Mouse (Mus musculus) hematopoietic stem cell, adult 5-6 weeks (primary cell): ENCODE results near the gene Lamc2. TPM values are rescaled to one million over a fixed set of nuclear protein-coding genes. Genes with fewer than 3 reads are reported as not detected.

Source experiments
- ATAC-seq, 2 experiments: fragments of 125-278 bp in 1 of 2; replicated peaks in 1 of 2; 2 replicates each; pipeline ENCODE4 v1.8.0; 2016 to 2017; ENCODE audit warnings: inconsistent platforms in 2 of 2, mild to moderate bottlenecking in 2 of 2, moderate number of reproducible peaks in 2 of 2, low read depth in 1 of 2, moderate TSS enrichment in 1 of 2; ENCODE audit not compliant: low FRiP score in 2 of 2, poor library complexity in 2 of 2, severe bottlenecking in 2 of 2, insufficient read depth in 1 of 2, low TSS enrichment in 1 of 2
- total RNA-seq: library from RNA; stranded (forward); fragments of 172-1452, 232-1000 nt; gene quantifications from 2 replicates; pipeline ENCODE4 v1.2.3, GENCODE M21; 2017

Gene Lamc2
- total RNA-seq, 1 experiment from 2014 or later: not detected

GRCm38 (mm10) chr1:153109346-153109745 is 76.9 kb downstream of the Lamc2 start:
- ATAC-seq: no peak

GRCm38 (mm10) chr1:153107866-153108265 is 78.4 kb downstream of the Lamc2 start:
- no peak for ATAC-seq

GRCm38 (mm10) chr1:153104804-153105203 is 81.4 kb downstream of the Lamc2 start:
- ATAC-seq: no peak

- no peak for ATAC-seq
These were observed 83.1 kb downstream of the Lamc2 start for GRCm38 (mm10) chr1:153103186-153103554.

- ATAC-seq: no peak
These were observed 83.7 kb downstream of the Lamc2 start for GRCm38 (mm10) chr1:153102296-153103185.

GRCm38 (mm10) chr1:153101327-153101880 is 84.8 kb downstream of the Lamc2 start:
- peak; percentile 56 to 81; a peak in 3 of 4 replicates for ATAC-seq

- no peak for ATAC-seq
These were observed 85.3 kb downstream of the Lamc2 start for GRCm38 (mm10) chr1:153100912-153101311.

- no peak for ATAC-seq
These were observed 87.7 kb downstream of the Lamc2 start for GRCm38 (mm10) chr1:153098586-153098985.

GRCm38 (mm10) chr1:153097017-153097675 is 89.1 kb downstream of the Lamc2 start:
- ATAC-seq: no peak

- ATAC-seq: no peak
These were observed 90.2 kb downstream of the Lamc2 start for GRCm38 (mm10) chr1:153095826-153096727.

GRCm38 (mm10) chr1:153095328-153095727 is 90.9 kb downstream of the Lamc2 start:
- no peak for ATAC-seq

- no peak for ATAC-seq
These were observed 91.8 kb downstream of the Lamc2 start for GRCm38 (mm10) chr1:153094226-153095076.

GRCm38 (mm10) chr1:153093581-153093980 is 92.7 kb downstream of the Lamc2 start:
- no peak for ATAC-seq

- ATAC-seq: no peak
These were observed 93.1 kb downstream of the Lamc2 start for GRCm38 (mm10) chr1:153093172-153093571.

- peak; percentile 53 to 58; a peak in 3 of 4 replicates for ATAC-seq
These were observed 93.8 kb downstream of the Lamc2 start for GRCm38 (mm10) chr1:153092237-153092975.
